Mouse (Mus musculus) right cerebral cortex, adult 2 months (tissue): ENCODE results near the gene Hp.

Source experiments
- DNase-seq, 2 experiments: peaks; one replicate each; pipeline ENCODE4 v3.0.0; 2021 to 2022; ENCODE audit warnings: low spot score in 2 of 2

Gene Hp

GRCm38 (mm10) chr8:109564766-109565165 is 14.2 kb downstream of the Hp start:
- DNase-seq: no peak

GRCm38 (mm10) chr8:109563881-109564280 is 15.1 kb downstream of the Hp start:
- DNase-seq: no peak

GRCm38 (mm10) chr8:109551663-109552062 is 27.3 kb downstream of the Hp start:
- DNase-seq: peak in 1 of 2 experiments; percentile 20

GRCm38 (mm10) chr8:109544049-109544448 is 34.9 kb downstream of the Hp start:
- DNase-seq: no peak

GRCm38 (mm10) chr8:109542748-109543519 is 36.0 kb downstream of the Hp start:
- peak in 1 of 2 experiments; percentile 35 for DNase-seq

- no peak for DNase-seq
These were observed 36.8 kb downstream of the Hp start for GRCm38 (mm10) chr8:109542165-109542564.

GRCm38 (mm10) chr8:109536703-109537102 is 42.3 kb downstream of the Hp start:
- peak; percentile 88 to 90 for DNase-seq

- DNase-seq: peak; percentile 43 to 47
These were observed 43.6 kb downstream of the Hp start for GRCm38 (mm10) chr8:109535140-109535990.
